Mouse (Mus musculus): ENCODE data around the gene Gm20721.

DNA sequence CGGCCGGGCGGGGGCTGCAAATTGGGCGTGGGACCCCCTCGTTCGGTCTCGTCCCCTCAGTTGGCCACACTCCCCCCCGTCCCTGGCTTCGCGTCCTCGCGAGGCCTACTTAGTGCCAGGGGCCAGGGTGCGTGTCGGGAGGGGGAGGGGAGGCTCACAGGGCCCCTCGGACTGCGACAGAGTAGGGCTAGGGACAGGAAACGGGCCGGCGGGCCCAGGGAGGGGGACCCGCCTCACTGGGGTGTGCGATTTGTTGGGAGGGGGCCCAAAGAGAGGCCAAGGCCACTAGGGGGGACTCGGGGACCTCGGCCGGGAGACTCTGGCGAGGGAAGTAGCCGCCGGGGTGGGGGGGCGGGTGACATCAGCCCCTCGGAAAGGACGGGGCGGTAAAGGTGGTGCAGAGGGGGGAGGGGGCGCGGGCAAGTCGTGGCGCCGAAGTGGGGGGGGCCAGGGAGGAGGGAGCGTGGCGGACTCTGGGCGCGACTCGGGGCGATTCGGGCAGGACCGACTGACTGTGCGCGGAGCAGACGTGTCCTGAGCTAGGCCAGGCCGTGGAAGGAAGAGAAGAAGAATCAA is 15.8 kb downstream of the Gm20721 start:
- TF ChIP-seq EP300 (IDR thresholded peaks at IDR 0.05; ENCODE audit: insufficient read depth, low read depth, low read length) (no peak), POLR2A (IDR thresholded peaks at IDR 0.05; ENCODE audit: insufficient read depth, low read length) (no peak), CTCF (IDR thresholded peaks at IDR 0.05; ENCODE audit: low read depth, low read length) (no peak)

All from ES-Bruce4 (cell line).